Mouse (Mus musculus) neural tube, embryonic 15.5 days (tissue): Measurements from ENCODE around the gene Btbd35f15. TPM values are rescaled to one million over a fixed set of nuclear protein-coding genes. Genes with fewer than 3 reads are reported as not detected.
"Not testable (repeated sequence)": the region's sequence is repeated elsewhere in the genome, so short reads cannot be mapped to it uniquely, and the experiment has no call there.

Experiments
- ATAC-seq: fragments of 200-750 bp; cut with Nextera tagmentation; 2 replicates; pipeline ENCODE4 v1.8.0; 2017; ENCODE audit warnings: mild to moderate bottlenecking, moderate TSS enrichment, moderate library complexity; ENCODE audit not compliant: low FRiP score
- H3K27ac ChIP-seq: fragments of 300-500 bp; sonication (generic); replicated peaks from 2 replicates; pipeline ENCODE4 v1.5.1; 2015; ENCODE audit warnings: mild to moderate bottlenecking, inconsistent platforms
- H3K27me3 ChIP-seq: fragments of 300-500 bp; sonication (generic); replicated peaks from 2 replicates; pipeline ENCODE4 v1.6.1; 2015; ENCODE audit warnings: inconsistent platforms
- H3K36me3 ChIP-seq: fragments of 300-500 bp; sonication (generic); 2 replicates; pipeline ENCODE4 v1.6.1; 2015; ENCODE audit warnings: inconsistent platforms
- H3K4me1 ChIP-seq: fragments of 300-500 bp; sonication (generic); 2 replicates; pipeline ENCODE4 v1.6.1; 2015; ENCODE audit warnings: inconsistent platforms
- H3K4me2 ChIP-seq: fragments of 300-500 bp; sonication (generic); 2 replicates; pipeline ENCODE4 v1.6.1; 2015; ENCODE audit warnings: inconsistent platforms, mild to moderate bottlenecking, moderate library complexity
- H3K4me3 ChIP-seq: fragments of 300-500 bp; sonication (generic); replicated peaks from 2 replicates; pipeline ENCODE4 v1.5.1; 2015; ENCODE audit warnings: mild to moderate bottlenecking, inconsistent platforms
- H3K9ac ChIP-seq: fragments of 300-500 bp; sonication (generic); replicated peaks from 2 replicates; pipeline ENCODE4 v1.6.1; 2015; ENCODE audit warnings: mild to moderate bottlenecking, inconsistent platforms
- H3K9me3 ChIP-seq: fragments of 300-500 bp; sonication (generic); replicated peaks from 2 replicates; pipeline ENCODE4 v1.6.1; 2016; ENCODE audit warnings: inconsistent platforms
- WGBS: fragments of 180-500 bp; shearing (Covaris S2); methylation state at CpG from one replicate; pipeline ENCODE4 v1.1.7; 2015; ENCODE audit warnings: mixed read lengths; 5-methylcytosine and 5-hydroxymethylcytosine counted together
- polyA plus RNA-seq: library from polyadenylated mRNA; unstranded; fragments of >200 nt; fragmentation: Nextera tagmentation; extraction: Ambion mirVana; gene quantifications from 2 replicates; pipeline ENCODE4 v1.2.1, GENCODE M21; 2015

The Btbd35f15 gene
- polyA plus RNA-seq = not detected in 2 replicates

DNA sequence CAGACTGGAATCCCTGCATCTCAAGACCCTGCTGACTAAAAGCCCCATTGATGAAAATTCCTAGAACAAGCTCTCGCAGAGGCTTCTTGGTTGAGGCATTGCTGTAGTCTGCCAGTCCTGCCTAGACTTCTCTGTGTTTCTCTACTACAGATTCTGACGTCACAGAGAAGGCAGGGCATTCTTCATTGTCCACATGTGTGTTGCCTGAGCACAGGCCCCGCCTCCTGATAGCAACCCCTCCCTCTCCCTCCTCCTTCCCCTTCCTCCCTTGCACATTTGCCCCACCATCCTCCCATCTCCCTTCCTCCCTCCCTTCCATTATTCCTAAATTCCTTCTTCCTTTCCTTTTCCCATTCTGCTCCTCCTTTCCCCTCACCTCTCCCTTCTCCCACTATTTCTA lies at the start of gene Btbd35f15:
Gene Btbd35f15, minus strand, starts transcription at position 101 of the 400 bp plus-strand sequence.
- H3K4me2 ChIP-seq, H3K4me1 ChIP-seq, H3K9me3 ChIP-seq, H3K4me3 ChIP-seq, H3K36me3 ChIP-seq, H3K9ac ChIP-seq, H3K27me3 ChIP-seq, ATAC-seq, H3K27ac ChIP-seq: not testable (repeated sequence)
- WGBS = no CpG with 5 or more reads among the region's 3 CpGs

Other genes starting within 250 kb of the Btbd35f15 start
- gene Btbd35f13, start 79.9 kb upstream of the Btbd35f15 start, polyA plus RNA-seq = not detected in 2 replicates
- not detected in 2 replicates for gene Btbd35f14, start 125.0 kb upstream of the Btbd35f15 start, polyA plus RNA-seq